Mouse (Mus musculus): ENCODE data around the gene Lpar1. TPM values are rescaled to one million over a fixed set of nuclear protein-coding genes. Genes with fewer than 3 reads are reported as not detected.

The Lpar1 gene
- polyA plus RNA-seq, 1 experiment from 2014 or later = 18.7 TPM

GRCm38 (mm10) chr4:58530279-58530678 lies 23.4 kb downstream of the Lpar1 start:
- Histone ChIP-seq H3K27me3 (no peaks in the 10 kb centered on the region), H3K9ac (no peak overlapping the region), H3K27ac (no peak overlapping the region), H3K4me3 (no peak overlapping the region), H3K9me3 (replicated peaks) (no peaks in the 10 kb centered on the region), H3K4me1 (replicated peaks) (peaks cover 14% of the 10 kb centered on the region), H3K36me3 (no peaks in the 10 kb centered on the region), H3K4me2 (no peak overlapping the region)
- 52% methylated on average over 3 of the region's 3 CpGs for WGBS
- ATAC-seq (replicated peaks; ENCODE audit: insufficient number of reproducible peaks, insufficient read depth, low FRiP score, low read depth) = no peak

- H3K4me1 ChIP-seq (replicated peaks) = no peaks in the 10 kb centered on the region
- H3K4me2 ChIP-seq = no peak overlapping the region
- H3K36me3 ChIP-seq = no peaks in the 10 kb centered on the region
- no peak overlapping the region for H3K4me3 ChIP-seq
- 88% methylated on average over 3 of the region's 3 CpGs for WGBS
- H3K9ac ChIP-seq = no peak overlapping the region
- no peak overlapping the region for H3K27ac ChIP-seq
- no peaks in the 10 kb centered on the region for H3K9me3 ChIP-seq (replicated peaks)
- ATAC-seq (replicated peaks; ENCODE audit: insufficient number of reproducible peaks, insufficient read depth, low FRiP score, low read depth) = no peak
- H3K27me3 ChIP-seq = no peaks in the 10 kb centered on the region
Measured at GRCm38 (mm10) chr4:58527852-58528251, 25.8 kb downstream of the Lpar1 start.

GRCm38 (mm10) chr4:58521137-58521536 lies 32.6 kb downstream of the Lpar1 start:
- H3K9me3 ChIP-seq (replicated peaks) = no peaks in the 10 kb centered on the region
- no peak overlapping the region for H3K9ac ChIP-seq
- no peak overlapping the region for H3K27ac ChIP-seq
- 69% methylated on average over 8 of the region's 8 CpGs for WGBS
- no peak overlapping the region for H3K4me3 ChIP-seq
- no peak overlapping the region for H3K4me2 ChIP-seq
- H3K27me3 ChIP-seq = no peaks in the 10 kb centered on the region
- H3K4me1 ChIP-seq (replicated peaks) = peaks cover 6% of the 10 kb centered on the region
- no peak for ATAC-seq (replicated peaks; ENCODE audit: insufficient number of reproducible peaks, insufficient read depth, low FRiP score, low read depth)
- H3K36me3 ChIP-seq = no peaks in the 10 kb centered on the region

- Histone ChIP-seq H3K4me2 (no peak overlapping the region), H3K36me3 (no peaks in the 10 kb centered on the region), H3K27ac (no peak overlapping the region), H3K4me1 (replicated peaks) (peaks cover 6% of the 10 kb centered on the region), H3K4me3 (no peak overlapping the region), H3K9me3 (replicated peaks) (no peaks in the 10 kb centered on the region), H3K9ac (no peak overlapping the region), H3K27me3 (no peaks in the 10 kb centered on the region)
- no peak for ATAC-seq (replicated peaks; ENCODE audit: insufficient number of reproducible peaks, insufficient read depth, low FRiP score, low read depth)
- WGBS = 75% methylated on average over 5 of the region's 5 CpGs
Measured at GRCm38 (mm10) chr4:58520531-58520930, 33.2 kb downstream of the Lpar1 start.

- H3K9me3 ChIP-seq (replicated peaks) = no peaks in the 10 kb centered on the region
- WGBS = 91% methylated on average over 4 of the region's 4 CpGs
- H3K27me3 ChIP-seq = no peaks in the 10 kb centered on the region
- peaks cover 6% of the 10 kb centered on the region for H3K4me1 ChIP-seq (replicated peaks)
- H3K4me2 ChIP-seq = no peak overlapping the region
- H3K4me3 ChIP-seq = no peak overlapping the region
- no peaks in the 10 kb centered on the region for H3K36me3 ChIP-seq
- no peak overlapping the region for H3K9ac ChIP-seq
- no peak overlapping the region for H3K27ac ChIP-seq
- no peak for ATAC-seq (replicated peaks; ENCODE audit: insufficient number of reproducible peaks, insufficient read depth, low FRiP score, low read depth)
Measured at GRCm38 (mm10) chr4:58519891-58520290, 33.8 kb downstream of the Lpar1 start.

GRCm38 (mm10) chr4:58518215-58518988 lies 35.3 kb downstream of the Lpar1 start:
- H3K9me3 ChIP-seq (replicated peaks) = no peaks in the 10 kb centered on the region
- no peak overlapping the region for H3K4me3 ChIP-seq
- H3K27me3 ChIP-seq = no peaks in the 10 kb centered on the region
- H3K36me3 ChIP-seq = no peaks in the 10 kb centered on the region
- no peak overlapping the region for H3K4me2 ChIP-seq
- no peak for ATAC-seq (replicated peaks; ENCODE audit: insufficient number of reproducible peaks, insufficient read depth, low FRiP score, low read depth)
- 51% methylated on average over 9 of the region's 9 CpGs for WGBS
- peaks cover 6% of the 10 kb centered on the region for H3K4me1 ChIP-seq (replicated peaks)
- H3K9ac ChIP-seq = no peak overlapping the region
- H3K27ac ChIP-seq = no peak overlapping the region

GRCm38 (mm10) chr4:58516810-58517209 lies 36.9 kb downstream of the Lpar1 start:
- ATAC-seq (replicated peaks; ENCODE audit: insufficient number of reproducible peaks, insufficient read depth, low FRiP score, low read depth) = no peak
- 63% methylated on average over 3 of the region's 3 CpGs for WGBS
- Histone ChIP-seq H3K9me3 (replicated peaks) (no peaks in the 10 kb centered on the region), H3K4me1 (replicated peaks) (peaks cover 6% of the 10 kb centered on the region), H3K27me3 (no peaks in the 10 kb centered on the region), H3K9ac (no peak overlapping the region), H3K4me3 (no peak overlapping the region), H3K4me2 (no peak overlapping the region), H3K27ac (no peak overlapping the region), H3K36me3 (no peaks in the 10 kb centered on the region)

GRCm38 (mm10) chr4:58516221-58516620 lies 37.5 kb downstream of the Lpar1 start:
- Histone ChIP-seq H3K4me2 (no peak overlapping the region), H3K27me3 (no peaks in the 10 kb centered on the region), H3K4me3 (no peak overlapping the region), H3K9me3 (replicated peaks) (no peaks in the 10 kb centered on the region), H3K27ac (no peak overlapping the region), H3K36me3 (no peaks in the 10 kb centered on the region), H3K9ac (no peak overlapping the region), H3K4me1 (replicated peaks) (peaks cover 6% of the 10 kb centered on the region)
- 70% methylated on average over 5 of the region's 5 CpGs for WGBS
- ATAC-seq (replicated peaks; ENCODE audit: insufficient number of reproducible peaks, insufficient read depth, low FRiP score, low read depth) = no peak

GRCm38 (mm10) chr4:58511554-58511953 lies 42.1 kb downstream of the Lpar1 start:
- Histone ChIP-seq H3K4me3 (no peak overlapping the region), H3K9ac (no peak overlapping the region), H3K4me2 (no peak overlapping the region), H3K27ac (no peak overlapping the region), H3K36me3 (no peaks in the 10 kb centered on the region), H3K4me1 (replicated peaks) (peaks cover 13% of the 10 kb centered on the region), H3K27me3 (no peaks in the 10 kb centered on the region), H3K9me3 (replicated peaks) (no peaks in the 10 kb centered on the region)
- ATAC-seq (replicated peaks; ENCODE audit: insufficient number of reproducible peaks, insufficient read depth, low FRiP score, low read depth) = no peak
- 58% methylated on average over 3 of the region's 3 CpGs for WGBS

- peak overlapping the region; percentile 49 for H3K27ac ChIP-seq
- 43% methylated on average over 7 of the region's 7 CpGs for WGBS
- H3K36me3 ChIP-seq = no peaks in the 10 kb centered on the region
- no peak overlapping the region for H3K9ac ChIP-seq
- peaks cover 13% of the 10 kb centered on the region for H3K4me1 ChIP-seq (replicated peaks)
- ATAC-seq (replicated peaks; ENCODE audit: insufficient number of reproducible peaks, insufficient read depth, low FRiP score, low read depth) = no peak
- no peaks in the 10 kb centered on the region for H3K27me3 ChIP-seq
- no peaks in the 10 kb centered on the region for H3K9me3 ChIP-seq (replicated peaks)
- no peak overlapping the region for H3K4me3 ChIP-seq
- no peak overlapping the region for H3K4me2 ChIP-seq
Measured at GRCm38 (mm10) chr4:58508833-58509232, 44.9 kb downstream of the Lpar1 start.

GRCm38 (mm10) chr4:58507536-58507935 lies 46.2 kb downstream of the Lpar1 start:
- Histone ChIP-seq H3K4me2 (no peak overlapping the region), H3K9me3 (replicated peaks) (no peaks in the 10 kb centered on the region), H3K4me1 (replicated peaks) (peaks cover 13% of the 10 kb centered on the region), H3K27me3 (no peaks in the 10 kb centered on the region), H3K36me3 (no peaks in the 10 kb centered on the region), H3K27ac (no peak overlapping the region), H3K4me3 (no peak overlapping the region), H3K9ac (no peak overlapping the region)
- ATAC-seq (replicated peaks; ENCODE audit: insufficient number of reproducible peaks, insufficient read depth, low FRiP score, low read depth) = no peak
- WGBS = 86% methylated on average over 6 of the region's 6 CpGs
